24 mouse cellular contexts compared by ENCODE assay signal in genomic region chr5:121858427-121858826, GRCm38 (mm10). TPM values are rescaled to one million over a fixed set of nuclear protein-coding genes. Genes with fewer than 3 reads are reported as not detected.
DNase-seq lines count a peak whose midpoint lies in the region; ATAC-seq and TF ChIP-seq lines count a peak whose summit lies in the region.
"Had no signal": no experiment of that assay in that cellular context is flagged by ENCODE, and none has a peak within 500 bp of the region (broad histone marks: within the 10 kb centered on the region; RNA-seq: fewer than 3 reads in every experiment).

No protein-coding gene starts in this region.

- TF ChIP-seq POLR2A in small intestine, adult 2 months (IDR thresholded peaks at IDR 0.05; ENCODE audit: low read depth, low read length): no peak

- no peak for TF ChIP-seq CTCF in liver, postnatal 0 days (IDR thresholded peaks at IDR 0.05; ENCODE audit: low read depth)
- no peak for TF ChIP-seq CTCF in small intestine, adult 2 months (IDR thresholded peaks at IDR 0.05; ENCODE audit: extremely low read depth, insufficient read length, insufficient replicate concordance, low read depth, low read length)

- DNase-seq in liver, postnatal 0 days: no peak
- no peak for DNase-seq in kidney, adult 8-10 months
- DNase-seq: adrenal gland, adult 2 months; adrenal gland, postnatal 10 days; adrenal gland, postnatal 25 days; cerebellum, adult 11 months; cerebellum, adult 18-20 months; cerebellum, adult 8-10 months; cerebellum, adult 9-11 months; cerebellum, postnatal 14 days; cerebellum, postnatal 36 days; embryo, embryonic 11 days had no signal

- 0 out of 2 replicates have a peak overlapping the region, but pooled peaks have one; percentile 3 for H3K27ac ChIP-seq in liver, embryonic 15.5 days (replicated peaks)
- no peak overlapping the region for H3K27ac ChIP-seq in liver, postnatal 0 days (ENCODE audit: low read depth)
- H3K27ac ChIP-seq in intestine, embryonic 15.5 days: 0 out of 2 replicates have a peak overlapping the region, but pooled peaks have one; percentile 27
- H3K27ac ChIP-seq in intestine, embryonic 16.5 days (ENCODE audit: low read length): peak overlapping the region; percentile 63
- peak overlapping the region; percentile 44; the same call in 1 of the 2 replicates for H3K27ac ChIP-seq in small intestine, adult 2 months (ENCODE audit: insufficient read depth, low read depth, low read length)
- H3K27ac ChIP-seq in forebrain, embryonic 15.5 days (replicated peaks): no peak overlapping the region
- H3K27ac ChIP-seq in heart, embryonic 11.5 days (ENCODE audit: low read depth, low read length): no peak overlapping the region
- H3K27ac ChIP-seq: embryonic facial prominence, embryonic 13.5 days; embryonic facial prominence, embryonic 15.5 days; forebrain, embryonic 10.5 days; forebrain, embryonic 12.5 days had no signal

- H3K4me3 ChIP-seq in liver, embryonic 15.5 days (replicated peaks): no peak overlapping the region
- no peak overlapping the region for H3K4me3 ChIP-seq in liver, postnatal 0 days (ENCODE audit: low read depth, low read length)
- no peak overlapping the region for H3K4me3 ChIP-seq in intestine, embryonic 15.5 days (replicated peaks)
- no peak overlapping the region for H3K4me3 ChIP-seq in intestine, embryonic 16.5 days (ENCODE audit: low read length)
- H3K4me3 ChIP-seq in small intestine, adult 2 months (ENCODE audit: low read depth, low read length): peak overlapping the region; percentile 31
- no peak overlapping the region for H3K4me3 ChIP-seq in forebrain, embryonic 15.5 days
- H3K4me3 ChIP-seq in heart, embryonic 11.5 days (ENCODE audit: low read depth, low read length): no peak overlapping the region
- H3K4me3 ChIP-seq: embryonic facial prominence, embryonic 13.5 days; embryonic facial prominence, embryonic 15.5 days; erythroblast, embryonic 14.5 days; forebrain, embryonic 10.5 days; forebrain, embryonic 12.5 days had no signal

- no peaks in the 10 kb centered on the region for H3K9me3 ChIP-seq in liver, embryonic 15.5 days (replicated peaks)
- H3K9me3 ChIP-seq in liver, postnatal 0 days (ENCODE audit: low read length): no peaks in the 10 kb centered on the region; the same call in 1 of the 2 replicates
- H3K9me3 ChIP-seq in intestine, embryonic 15.5 days: no peaks in the 10 kb centered on the region; the same call in 1 of the 2 replicates
- no peaks in the 10 kb centered on the region for H3K9me3 ChIP-seq in intestine, embryonic 16.5 days (ENCODE audit: control insufficient read depth, low read length)
- no peaks in the 10 kb centered on the region for H3K9me3 ChIP-seq in forebrain, embryonic 15.5 days
- H3K9me3 ChIP-seq in heart, embryonic 11.5 days (replicated peaks; ENCODE audit: control insufficient read depth, low read length): peaks cover 5% of the 10 kb centered on the region; the same call in 1 of the 2 replicates
- H3K9me3 ChIP-seq: embryonic facial prominence, embryonic 15.5 days had no signal

- ATAC-seq in liver, embryonic 15.5 days (ENCODE audit: insufficient read depth): no peak
- ATAC-seq in liver, postnatal 0 days: no peak
- ATAC-seq in intestine, embryonic 15.5 days: no peak
- ATAC-seq in intestine, embryonic 16.5 days: 0 out of 2 replicates have a peak, but pooled peaks have one; percentile 15
- no peak for ATAC-seq in forebrain, embryonic 15.5 days (replicated peaks)
- ATAC-seq in heart, embryonic 11.5 days (replicated peaks; ENCODE audit: insufficient number of reproducible peaks, low FRiP score, low TSS enrichment): no peak
- ATAC-seq: forebrain, embryonic 14.5 days had no signal

- TF ChIP-seq EP300 in liver, postnatal 0 days (IDR thresholded peaks at IDR 0.05; ENCODE audit: low read depth): no peak

- H3K4me2 ChIP-seq in liver, embryonic 15.5 days: no peak overlapping the region
- no peak overlapping the region for H3K4me2 ChIP-seq in liver, postnatal 0 days (ENCODE audit: low read depth, low read length)
- 0 out of 2 replicates have a peak overlapping the region, but pooled peaks have one; percentile 20 for H3K4me2 ChIP-seq in intestine, embryonic 15.5 days (replicated peaks)
- H3K4me2 ChIP-seq in intestine, embryonic 16.5 days (ENCODE audit: low read depth, low read length): no peak overlapping the region
- no peak overlapping the region for H3K4me2 ChIP-seq in forebrain, embryonic 15.5 days (replicated peaks)
- H3K4me2 ChIP-seq in heart, embryonic 11.5 days: no peak overlapping the region
- H3K4me2 ChIP-seq: embryonic facial prominence, embryonic 13.5 days; embryonic facial prominence, embryonic 15.5 days; forebrain, embryonic 12.5 days had no signal

- WGBS in liver, embryonic 15.5 days (ENCODE audit: insufficient replicate concordance): 66% methylated on average over 12 of the region's 12 CpGs
- WGBS in liver, postnatal 0 days (ENCODE audit: insufficient replicate concordance): 61% methylated on average over 12 of the region's 12 CpGs
- 67% methylated on average over 12 of the region's 12 CpGs for WGBS in intestine, embryonic 15.5 days
- WGBS in intestine, embryonic 16.5 days: 72% methylated on average over 12 of the region's 12 CpGs
- 29% methylated on average over 12 of the region's 12 CpGs for WGBS in small intestine, adult 2 months
- WGBS in forebrain, embryonic 15.5 days: 90% methylated on average over 12 of the region's 12 CpGs
- 88% methylated on average over 12 of the region's 12 CpGs for WGBS in heart, embryonic 11.5 days (ENCODE audit: insufficient replicate concordance)

- no peaks in the 10 kb centered on the region for H3K36me3 ChIP-seq in liver, embryonic 15.5 days (replicated peaks)
- peaks cover 3% of the 10 kb centered on the region for H3K36me3 ChIP-seq in liver, postnatal 0 days (replicated peaks; ENCODE audit: insufficient read depth, low read length)
- peaks cover 11% of the 10 kb centered on the region for H3K36me3 ChIP-seq in intestine, embryonic 15.5 days
- H3K36me3 ChIP-seq in intestine, embryonic 16.5 days (ENCODE audit: control insufficient read depth, insufficient read depth, low read length): peaks cover 8% of the 10 kb centered on the region
- H3K36me3 ChIP-seq in small intestine, adult 2 months (ENCODE audit: control insufficient read depth, insufficient read depth, low read length): peaks cover 9% of the 10 kb centered on the region
- peaks cover 26% of the 10 kb centered on the region; the same call in 1 of the 2 replicates for H3K36me3 ChIP-seq in forebrain, embryonic 15.5 days
- peaks cover 4% of the 10 kb centered on the region for H3K36me3 ChIP-seq in heart, embryonic 11.5 days (ENCODE audit: control insufficient read depth, insufficient read depth, low read length)

- peaks cover 5% of the 10 kb centered on the region; the same call in 1 of the 2 replicates for H3K4me1 ChIP-seq in liver, embryonic 15.5 days (replicated peaks)
- H3K4me1 ChIP-seq in liver, postnatal 0 days (ENCODE audit: insufficient read depth): peaks cover 8% of the 10 kb centered on the region; the same call in 1 of the 2 replicates
- peaks cover 17% of the 10 kb centered on the region for H3K4me1 ChIP-seq in intestine, embryonic 15.5 days (replicated peaks)
- H3K4me1 ChIP-seq in intestine, embryonic 16.5 days (ENCODE audit: control insufficient read depth, insufficient read depth, low read length): peaks cover 25% of the 10 kb centered on the region
- H3K4me1 ChIP-seq in small intestine, adult 2 months (ENCODE audit: control insufficient read depth, insufficient read depth, insufficient read length, low read length): peaks cover 56% of the 10 kb centered on the region
- H3K4me1 ChIP-seq in forebrain, embryonic 15.5 days: peaks cover 16% of the 10 kb centered on the region
- peaks cover 3% of the 10 kb centered on the region; the same call in 1 of the 2 replicates for H3K4me1 ChIP-seq in heart, embryonic 11.5 days (ENCODE audit: control insufficient read depth, insufficient read depth, low read length)

- no peaks in the 10 kb centered on the region for H3K27me3 ChIP-seq in liver, embryonic 15.5 days
- no peaks in the 10 kb centered on the region for H3K27me3 ChIP-seq in liver, postnatal 0 days (ENCODE audit: insufficient read depth, low read length)
- H3K27me3 ChIP-seq in intestine, embryonic 15.5 days (replicated peaks): no peaks in the 10 kb centered on the region
- H3K27me3 ChIP-seq in intestine, embryonic 16.5 days (replicated peaks; ENCODE audit: control insufficient read depth, insufficient read depth, low read length): no peaks in the 10 kb centered on the region
- no peaks in the 10 kb centered on the region for H3K27me3 ChIP-seq in small intestine, adult 2 months (ENCODE audit: control insufficient read depth, insufficient read depth, low read length)
- no peaks in the 10 kb centered on the region for H3K27me3 ChIP-seq in forebrain, embryonic 15.5 days
- no peaks in the 10 kb centered on the region for H3K27me3 ChIP-seq in heart, embryonic 11.5 days (ENCODE audit: control insufficient read depth, insufficient read depth, low read length)
- H3K27me3 ChIP-seq: embryonic facial prominence, embryonic 13.5 days; embryonic facial prominence, embryonic 15.5 days; forebrain, embryonic 12.5 days had no signal

- no peak overlapping the region for H3K9ac ChIP-seq in liver, embryonic 15.5 days
- no peak overlapping the region for H3K9ac ChIP-seq in liver, postnatal 0 days (replicated peaks)
- no peak overlapping the region for H3K9ac ChIP-seq in intestine, embryonic 15.5 days
- no peak overlapping the region for H3K9ac ChIP-seq in intestine, embryonic 16.5 days (ENCODE audit: low read depth, low read length)
- no peak overlapping the region for H3K9ac ChIP-seq in forebrain, embryonic 15.5 days (replicated peaks)
- H3K9ac ChIP-seq in heart, embryonic 11.5 days (ENCODE audit: low read depth, low read length): no peak overlapping the region
- H3K9ac ChIP-seq: embryonic facial prominence, embryonic 13.5 days; embryonic facial prominence, embryonic 15.5 days; forebrain, embryonic 12.5 days had no signal

RNA-seq across cellular contexts. Expression of gene Pheta1, which starts 9.6 kb away (rescaled TPM):
- polyA plus RNA-seq in liver, embryonic 15.5 days (2015; fragmentation: Nextera tagmentation; extraction: Ambion mirVana): 3.9 and 4.5 TPM in 2 replicates
- polyA plus RNA-seq in liver, postnatal 0 days (2015; fragmentation: Nextera tagmentation; extraction: Ambion mirVana): 4.8 and 5.7 TPM in 2 replicates
- 32.6 and 36.4 TPM in 2 replicates for polyA plus RNA-seq in intestine, embryonic 15.5 days (2015; fragmentation: Nextera tagmentation; extraction: Ambion mirVana)
- polyA plus RNA-seq in intestine, embryonic 16.5 days (2015; fragmentation: Nextera tagmentation; extraction: Ambion mirVana): 38.1 and 44.6 TPM in 2 replicates
- 98.0 and 283 TPM in 2 replicates for polyA plus RNA-seq in small intestine, adult 2 months (2012; rRNA removed)
- 58.9 and 59.3 TPM in 2 replicates for polyA plus RNA-seq in forebrain, embryonic 15.5 days (2015; fragmentation: Nextera tagmentation; extraction: Ambion mirVana)
- 10.6 and 11.8 TPM in 2 replicates for polyA plus RNA-seq in heart, embryonic 11.5 days (2014; fragmentation: Nextera tagmentation; extraction: Ambion mirVana)

RNA-seq across cellular contexts. Expression of gene Sh2b3, which starts 21.0 kb away (rescaled TPM):
- polyA plus RNA-seq in liver, embryonic 15.5 days (2015; fragmentation: Nextera tagmentation; extraction: Ambion mirVana): 6.7 and 7.7 TPM in 2 replicates
- 9.0 and 9.1 TPM in 2 replicates for polyA plus RNA-seq in liver, postnatal 0 days (2015; fragmentation: Nextera tagmentation; extraction: Ambion mirVana)
- 12.3 and 13.1 TPM in 2 replicates for polyA plus RNA-seq in intestine, embryonic 15.5 days (2015; fragmentation: Nextera tagmentation; extraction: Ambion mirVana)
- 7.7 and 9.9 TPM in 2 replicates for polyA plus RNA-seq in intestine, embryonic 16.5 days (2015; fragmentation: Nextera tagmentation; extraction: Ambion mirVana)
- polyA plus RNA-seq in small intestine, adult 2 months (2012; rRNA removed): 62.5 and 88.1 TPM in 2 replicates
- polyA plus RNA-seq in forebrain, embryonic 15.5 days (2015; fragmentation: Nextera tagmentation; extraction: Ambion mirVana): 5.9 and 6.7 TPM in 2 replicates
- polyA plus RNA-seq in heart, embryonic 11.5 days (2014; fragmentation: Nextera tagmentation; extraction: Ambion mirVana): 16.8 and 17.2 TPM in 2 replicates

Comparison
In these comparisons a context has a peak if more than half of its experiments do, and no peak if none do; other contexts are left out.
1. H3K27ac ChIP-seq: peak in liver, embryonic 15.5 days (single experiment), intestine, embryonic 15.5 days (single experiment), intestine, embryonic 16.5 days (single experiment) and small intestine, adult 2 months (single experiment); none in liver, postnatal 0 days (single experiment), forebrain, embryonic 15.5 days (single experiment) and heart, embryonic 11.5 days (single experiment).